Mouse (Mus musculus): ENCODE measurements around the gene Trank1. TPM values are rescaled to one million over a fixed set of nuclear protein-coding genes. Genes with fewer than 3 reads are reported as not detected.
A peak's percentile ranks its signal among the peaks of the same experiment; 100 is the strongest.

The Trank1 gene
- polyA plus RNA-seq, 1 experiment from 2014 or later = 12.6 TPM

DNA sequence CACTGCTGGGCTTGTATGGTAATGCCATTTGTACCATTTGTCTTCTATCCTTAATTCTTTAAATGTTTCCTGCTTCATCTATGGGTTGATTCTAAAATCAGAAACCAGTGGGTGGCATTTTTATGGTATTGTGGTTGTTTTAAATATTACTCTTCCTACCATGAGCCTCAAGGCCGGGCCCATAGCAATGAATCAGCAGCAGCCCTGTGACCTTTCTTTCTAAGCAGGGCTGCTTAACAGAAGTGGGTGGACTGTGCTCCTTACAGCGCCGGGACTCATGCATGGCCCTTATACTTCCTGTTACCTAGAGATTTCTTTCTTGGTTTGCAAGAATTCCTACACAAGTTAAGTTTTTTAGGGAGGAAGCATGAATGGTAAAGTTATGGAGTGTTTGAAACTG is 41.1 kb downstream of the Trank1 start:
- Histone ChIP-seq H3K4me2 (replicated peaks) (peak overlapping the region; percentile 40), H3K9me3 (ENCODE audit: control insufficient read depth, low read length) (no peaks in the 10 kb centered on the region), H3K9ac (no peak overlapping the region), H3K4me1 (replicated peaks; ENCODE audit: control insufficient read depth, insufficient read depth, low read length) (peaks cover 11% of the 10 kb centered on the region), H3K4me3 (replicated peaks; ENCODE audit: low read length) (no peak overlapping the region), H3K27me3 (ENCODE audit: control insufficient read depth, insufficient read depth, low read length) (no peaks in the 10 kb centered on the region), H3K27ac (no peak overlapping the region), H3K36me3 (replicated peaks; ENCODE audit: control insufficient read depth, insufficient read depth) (no peaks in the 10 kb centered on the region)
- DNase-seq (ENCODE audit: low spot score) (no peak), ATAC-seq (ENCODE audit: low FRiP score) (no peak)
- WGBS = 74% methylated on average over 3 of the region's 3 CpGs

DNA sequence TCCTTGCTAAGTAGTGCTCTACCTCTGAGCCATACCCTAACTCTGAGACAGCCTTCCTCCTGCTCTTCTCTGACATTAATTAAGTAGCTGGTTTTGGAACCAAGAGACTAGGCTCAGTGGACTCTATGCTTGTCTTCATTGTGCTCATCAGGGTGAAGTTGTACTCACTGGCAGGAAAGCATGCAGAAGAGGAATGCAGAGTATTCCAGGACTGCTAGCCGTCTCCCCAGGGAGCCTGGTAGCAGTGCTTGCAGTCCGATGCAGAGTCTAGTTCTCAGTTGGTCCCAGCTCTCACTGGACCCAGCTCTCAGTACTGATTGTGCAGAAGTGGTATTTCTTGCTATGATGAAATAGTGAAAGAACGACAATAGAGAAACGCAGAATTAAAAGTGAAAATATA is 43.5 kb downstream of the Trank1 start:
- H3K4me2 ChIP-seq (replicated peaks) = no peak overlapping the region
- 53% methylated on average over 4 of the region's 4 CpGs for WGBS

GRCm38 (mm10) chr9:111356386-111356785 is 44.8 kb downstream of the Trank1 start:
- H3K9ac ChIP-seq = no peak overlapping the region
- ATAC-seq (ENCODE audit: low FRiP score) (no peak), DNase-seq (ENCODE audit: low spot score) (peak; percentile 65)
- no peak overlapping the region for H3K4me3 ChIP-seq (replicated peaks; ENCODE audit: low read length)
- H3K9me3 ChIP-seq (ENCODE audit: control insufficient read depth, low read length) = no peaks in the 10 kb centered on the region
- peaks cover 9% of the 10 kb centered on the region for H3K4me1 ChIP-seq (replicated peaks; ENCODE audit: control insufficient read depth, insufficient read depth, low read length)
- H3K36me3 ChIP-seq (replicated peaks; ENCODE audit: control insufficient read depth, insufficient read depth) = no peaks in the 10 kb centered on the region
- no peak overlapping the region for H3K27ac ChIP-seq
- H3K27me3 ChIP-seq (ENCODE audit: control insufficient read depth, insufficient read depth, low read length) = no peaks in the 10 kb centered on the region
- WGBS = 34% methylated on average over 3 of the region's 3 CpGs
- no peak overlapping the region for H3K4me2 ChIP-seq (replicated peaks)

More for the DNA sequence above, 43.5 kb downstream of the Trank1 start:
- Histone ChIP-seq H3K4me1 (replicated peaks; ENCODE audit: control insufficient read depth, insufficient read depth, low read length) (peaks cover 11% of the 10 kb centered on the region), H3K27ac (no peak overlapping the region), H3K4me3 (replicated peaks; ENCODE audit: low read length) (no peak overlapping the region), H3K27me3 (ENCODE audit: control insufficient read depth, insufficient read depth, low read length) (no peaks in the 10 kb centered on the region), H3K9ac (no peak overlapping the region), H3K36me3 (replicated peaks; ENCODE audit: control insufficient read depth, insufficient read depth) (no peaks in the 10 kb centered on the region), H3K9me3 (ENCODE audit: control insufficient read depth, low read length) (no peaks in the 10 kb centered on the region)
- ATAC-seq (ENCODE audit: low FRiP score) (no peak), DNase-seq (ENCODE audit: low spot score) (no peak)

DNA sequence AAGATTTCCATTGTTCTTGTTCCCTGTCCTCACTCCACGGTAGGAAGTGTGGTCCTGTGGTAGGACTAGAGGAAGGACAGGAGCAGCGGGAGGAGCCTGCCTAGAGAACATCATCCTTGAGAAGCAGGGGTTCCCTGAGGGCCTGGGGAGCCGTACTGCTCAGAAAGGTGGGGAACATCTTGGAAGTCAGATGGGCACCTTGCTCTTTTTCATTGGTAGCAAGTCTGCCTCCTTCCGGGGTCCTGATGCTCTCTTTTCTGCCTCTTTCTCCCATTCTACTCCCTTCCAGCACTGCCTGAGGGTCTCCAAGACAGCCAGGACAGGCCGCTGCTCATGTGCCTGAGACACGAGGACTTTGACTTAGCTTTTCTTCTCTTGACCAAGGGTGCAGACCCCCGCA is 52.1 kb downstream of the Trank1 start:
- Histone ChIP-seq H3K4me1 (replicated peaks; ENCODE audit: control insufficient read depth, insufficient read depth, low read length) (no peaks in the 10 kb centered on the region), H3K9ac (no peak overlapping the region), H3K4me2 (replicated peaks) (no peak overlapping the region), H3K27ac (no peak overlapping the region), H3K36me3 (replicated peaks; ENCODE audit: control insufficient read depth, insufficient read depth) (peaks cover 3% of the 10 kb centered on the region; the same call in 1 of the 2 replicates), H3K4me3 (replicated peaks; ENCODE audit: low read length) (no peak overlapping the region), H3K27me3 (ENCODE audit: control insufficient read depth, insufficient read depth, low read length) (no peaks in the 10 kb centered on the region), H3K9me3 (ENCODE audit: control insufficient read depth, low read length) (no peaks in the 10 kb centered on the region)
- no peak for ATAC-seq (ENCODE audit: low FRiP score)
- WGBS = 79% methylated on average over 7 of the region's 7 CpGs
- no peak for DNase-seq (ENCODE audit: low spot score)

DNA sequence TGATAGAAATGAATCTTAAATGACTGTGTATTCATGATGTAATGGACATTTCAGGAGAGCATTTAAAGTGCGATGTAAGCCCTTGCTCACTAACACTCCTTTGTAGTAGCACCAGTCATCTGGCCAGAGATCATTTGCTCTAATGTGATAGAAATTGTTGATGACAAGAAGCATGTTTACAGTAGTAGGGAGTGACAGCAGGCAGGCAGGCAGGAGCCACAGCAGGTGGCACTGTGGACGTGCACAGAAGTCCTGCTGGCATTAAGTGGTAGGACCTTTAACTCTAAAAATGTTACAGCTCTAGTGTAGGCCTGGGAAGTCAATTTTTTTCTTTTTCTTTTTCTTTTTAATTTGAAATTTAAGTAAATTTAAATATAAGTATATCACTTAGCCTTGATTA is 56.2 kb downstream of the Trank1 start:
- no peak for DNase-seq (ENCODE audit: low spot score)
- H3K9me3 ChIP-seq (ENCODE audit: control insufficient read depth, low read length) = no peaks in the 10 kb centered on the region
- WGBS = 56% methylated on average over 2 of the region's 2 CpGs

GRCm38 (mm10) chr9:111372079-111372478 is 60.5 kb downstream of the Trank1 start:
- Histone ChIP-seq H3K4me3 (replicated peaks; ENCODE audit: low read length) (no peak overlapping the region), H3K4me2 (replicated peaks) (no peak overlapping the region), H3K27me3 (ENCODE audit: control insufficient read depth, insufficient read depth, low read length) (no peaks in the 10 kb centered on the region), H3K9ac (no peak overlapping the region), H3K9me3 (ENCODE audit: control insufficient read depth, low read length) (no peaks in the 10 kb centered on the region), H3K4me1 (replicated peaks; ENCODE audit: control insufficient read depth, insufficient read depth, low read length) (no peaks in the 10 kb centered on the region), H3K36me3 (replicated peaks; ENCODE audit: control insufficient read depth, insufficient read depth) (no peaks in the 10 kb centered on the region), H3K27ac (no peak overlapping the region)
- 87% methylated on average over 3 of the region's 3 CpGs for WGBS
- DNase-seq (ENCODE audit: low spot score) (no peak), ATAC-seq (ENCODE audit: low FRiP score) (no peak)

More for the DNA sequence above, 56.2 kb downstream of the Trank1 start:
- H3K27me3 ChIP-seq (ENCODE audit: control insufficient read depth, insufficient read depth, low read length) = no peaks in the 10 kb centered on the region
- no peak overlapping the region for H3K27ac ChIP-seq
- no peak overlapping the region for H3K4me2 ChIP-seq (replicated peaks)
- H3K9ac ChIP-seq = no peak overlapping the region
- H3K4me1 ChIP-seq (replicated peaks; ENCODE audit: control insufficient read depth, insufficient read depth, low read length) = no peaks in the 10 kb centered on the region
- no peak for ATAC-seq (ENCODE audit: low FRiP score)
- peaks cover 3% of the 10 kb centered on the region; the same call in 1 of the 2 replicates for H3K36me3 ChIP-seq (replicated peaks; ENCODE audit: control insufficient read depth, insufficient read depth)
- H3K4me3 ChIP-seq (replicated peaks; ENCODE audit: low read length) = no peak overlapping the region

GRCm38 (mm10) chr9:111377868-111378267 is 66.3 kb downstream of the Trank1 start:
- Histone ChIP-seq H3K4me3 (replicated peaks; ENCODE audit: low read length) (no peak overlapping the region), H3K4me1 (replicated peaks; ENCODE audit: control insufficient read depth, insufficient read depth, low read length) (no peaks in the 10 kb centered on the region), H3K4me2 (replicated peaks) (no peak overlapping the region), H3K9ac (no peak overlapping the region), H3K27ac (no peak overlapping the region), H3K27me3 (ENCODE audit: control insufficient read depth, insufficient read depth, low read length) (no peaks in the 10 kb centered on the region), H3K9me3 (ENCODE audit: control insufficient read depth, low read length) (no peaks in the 10 kb centered on the region), H3K36me3 (replicated peaks; ENCODE audit: control insufficient read depth, insufficient read depth) (peaks cover 3% of the 10 kb centered on the region)
- DNase-seq (ENCODE audit: low spot score) (no peak), ATAC-seq (ENCODE audit: low FRiP score) (no peak)
- 83% methylated on average over 6 of the region's 6 CpGs for WGBS

DNA sequence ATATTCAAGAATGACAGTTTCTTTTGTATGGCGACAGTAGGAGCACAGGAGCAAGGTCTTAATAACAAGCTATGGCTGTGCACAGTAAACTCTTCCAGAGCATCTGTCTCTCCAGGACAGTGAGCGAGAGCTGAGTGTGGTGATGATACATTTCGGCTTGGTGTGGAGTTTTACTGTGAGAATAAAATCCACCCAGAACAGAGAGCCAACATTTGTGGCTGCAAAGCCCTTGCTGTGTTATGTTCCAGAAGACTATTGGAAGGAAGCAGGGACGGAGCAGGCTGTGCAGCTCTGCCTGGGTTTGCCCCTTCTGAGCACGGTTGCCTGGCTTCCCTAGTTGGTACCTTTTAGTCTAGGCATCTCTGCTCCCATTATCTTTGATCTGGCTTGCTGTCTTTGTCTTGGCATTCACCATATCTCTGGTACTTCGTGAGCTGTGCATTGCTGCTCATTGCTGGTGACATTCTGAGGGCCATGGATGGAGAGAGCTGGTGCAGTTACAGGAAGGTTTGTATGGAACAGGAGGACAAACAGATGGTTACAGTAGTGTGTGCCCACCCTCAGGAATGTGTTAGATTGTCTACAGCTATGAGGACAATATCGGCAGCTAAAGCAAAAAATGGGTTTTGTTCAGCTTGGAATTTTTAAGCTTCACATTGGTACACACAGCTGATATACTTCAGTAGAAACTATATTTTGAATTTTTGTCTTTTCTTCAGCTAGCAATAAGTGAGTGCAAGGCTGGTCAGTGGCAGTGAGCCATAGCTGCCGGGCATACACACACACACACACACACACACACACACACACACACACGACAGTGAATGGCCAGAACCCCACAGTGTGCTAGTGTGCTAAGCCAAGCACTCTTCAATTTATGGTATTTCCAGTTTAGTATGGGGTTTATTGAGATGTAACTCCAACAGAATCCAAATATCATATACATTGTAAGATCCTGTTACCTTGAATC is 69.8 kb downstream of the Trank1 start:
- 0 out of 2 replicates have a peak, but pooled peaks cover 5% of the 10 kb centered on the region for H3K4me1 ChIP-seq (replicated peaks; ENCODE audit: control insufficient read depth, insufficient read depth, low read length)
- no peaks in the 10 kb centered on the region for H3K27me3 ChIP-seq (ENCODE audit: control insufficient read depth, insufficient read depth, low read length)
- H3K9ac ChIP-seq = no peak overlapping the region
- peaks cover 3% of the 10 kb centered on the region for H3K36me3 ChIP-seq (replicated peaks; ENCODE audit: control insufficient read depth, insufficient read depth)
- H3K4me3 ChIP-seq (replicated peaks; ENCODE audit: low read length) = no peak overlapping the region
- no peak for DNase-seq (ENCODE audit: low spot score)
- no peak overlapping the region for H3K4me2 ChIP-seq (replicated peaks)
- H3K27ac ChIP-seq = no peak overlapping the region
- WGBS = 92% methylated on average over 9 of the region's 9 CpGs
- no peaks in the 10 kb centered on the region for H3K9me3 ChIP-seq (ENCODE audit: control insufficient read depth, low read length)
- ATAC-seq (ENCODE audit: low FRiP score) = no peak

DNA sequence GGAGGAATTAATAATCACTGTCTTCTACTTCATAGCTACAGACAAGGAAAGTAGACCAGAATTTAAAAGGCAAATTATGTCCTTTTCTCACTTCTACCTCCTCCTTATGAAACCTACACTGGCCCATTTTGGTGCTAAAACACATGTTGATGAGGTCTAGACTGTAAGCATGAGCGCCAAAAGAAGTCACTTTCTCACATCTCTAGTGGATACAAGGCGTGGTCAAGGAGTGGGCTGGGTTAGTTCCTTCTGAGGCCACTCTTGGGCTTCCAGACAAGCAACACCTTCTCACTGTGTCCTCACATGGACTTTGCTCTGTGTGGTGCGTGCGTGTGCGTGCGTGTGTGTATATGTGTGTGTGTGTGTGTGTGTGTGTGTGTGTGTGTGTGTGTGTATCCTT is 70.9 kb downstream of the Trank1 start:
- DNase-seq (ENCODE audit: low spot score) (no peak), ATAC-seq (ENCODE audit: low FRiP score) (no peak)
- H3K9me3 ChIP-seq (ENCODE audit: control insufficient read depth, low read length) = no peaks in the 10 kb centered on the region
- no peak overlapping the region for H3K9ac ChIP-seq
- H3K27me3 ChIP-seq (ENCODE audit: control insufficient read depth, insufficient read depth, low read length) = no peaks in the 10 kb centered on the region
- WGBS = 97% methylated on average over 6 of the region's 6 CpGs
- H3K36me3 ChIP-seq (replicated peaks; ENCODE audit: control insufficient read depth, insufficient read depth) = peaks cover 3% of the 10 kb centered on the region
- no peak overlapping the region for H3K27ac ChIP-seq
- 0 out of 2 replicates have a peak, but pooled peaks cover 5% of the 10 kb centered on the region for H3K4me1 ChIP-seq (replicated peaks; ENCODE audit: control insufficient read depth, insufficient read depth, low read length)
- H3K4me3 ChIP-seq (replicated peaks; ENCODE audit: low read length) = no peak overlapping the region
- H3K4me2 ChIP-seq (replicated peaks) = no peak overlapping the region

All from hindbrain, embryonic 14.5 days (tissue).